26 mouse cellular contexts compared by ENCODE assay signal in genomic region chr11:78430195-78430878, GRCm38 (mm10). TPM values are rescaled to one million over a fixed set of nuclear protein-coding genes. Genes with fewer than 3 reads are reported as not detected.
DNase-seq lines count a peak whose midpoint lies in the region; ATAC-seq and TF ChIP-seq lines count a peak whose summit lies in the region.
"Had no signal": no experiment of that assay in that cellular context is flagged by ENCODE, and none has a peak within 500 bp of the region (broad histone marks: within the 10 kb centered on the region; RNA-seq: fewer than 3 reads in every experiment).

No protein-coding gene starts in this region.

- WGBS in kidney, postnatal 0 days, result 46% methylated on average over 11 of the region's 11 CpGs
- 53% methylated on average over 11 of the region's 11 CpGs for WGBS in intestine, embryonic 15.5 days
- WGBS in small intestine, adult 2 months, result 58% methylated on average over 11 of the region's 11 CpGs

- H3K27ac ChIP-seq in kidney, postnatal 0 days, result peak overlapping the region; percentile 36; the same call in 1 of the 2 replicates
- H3K27ac ChIP-seq in intestine, embryonic 15.5 days, result peak overlapping the region; percentile 48; the same call in 1 of the 2 replicates
- H3K27ac ChIP-seq in small intestine, adult 2 months (ENCODE audit: insufficient read depth, low read depth, low read length), result peak overlapping the region; percentile 87
- H3K27ac ChIP-seq: embryonic facial prominence, embryonic 15.5 days; forebrain, embryonic 10.5 days; gastrocnemius, adult 2 months; heart, embryonic 13.5 days; hindbrain, embryonic 15.5 days had no signal

- no peak for TF ChIP-seq CTCF in kidney, postnatal 0 days (IDR thresholded peaks at IDR 0.05; ENCODE audit: low read depth)
- no peak for TF ChIP-seq CTCF in small intestine, adult 2 months (IDR thresholded peaks at IDR 0.05; ENCODE audit: extremely low read depth, insufficient read length, insufficient replicate concordance, low read depth, low read length)

- no peak for DNase-seq in kidney, postnatal 0 days (ENCODE audit: low spot score)
- no peak for DNase-seq in kidney, postnatal 4 days
- DNase-seq in R1 (ENCODE audit: low read depth, low spot score), result peak; percentile 23
- DNase-seq in thymus, postnatal 10 days (ENCODE audit: low spot score in 2 of 2), result no peak
- DNase-seq in ovary, postnatal 10 days (ENCODE audit: low spot score), result no peak
- DNase-seq in lung, adult 18-20 months, result no peak
- DNase-seq: adrenal gland, postnatal 10 days; B cell, adult 2 months; cerebellum, adult 8-10 months; gastrocnemius, adult 2 months; gastrocnemius, postnatal 25 days; heart, adult 11 months; heart, postnatal 36 days had no signal

- TF ChIP-seq POLR2A in small intestine, adult 2 months (IDR thresholded peaks at IDR 0.05; ENCODE audit: low read depth, low read length), result no peak; the same call in 1 of the 2 replicates

- no peaks in the 10 kb centered on the region for H3K36me3 ChIP-seq in kidney, postnatal 0 days (ENCODE audit: insufficient read depth, low read length)
- no peaks in the 10 kb centered on the region for H3K36me3 ChIP-seq in intestine, embryonic 15.5 days
- no peaks in the 10 kb centered on the region for H3K36me3 ChIP-seq in small intestine, adult 2 months (ENCODE audit: control insufficient read depth, insufficient read depth, low read length)
- H3K36me3 ChIP-seq: embryonic facial prominence, embryonic 15.5 days; forebrain, embryonic 10.5 days; heart, embryonic 13.5 days; hindbrain, embryonic 15.5 days had no signal

- H3K4me1 ChIP-seq in kidney, postnatal 0 days (replicated peaks; ENCODE audit: insufficient read depth, low read length), result 0 out of 2 replicates have a peak, but pooled peaks cover under 1% of the 10 kb centered on the region
- H3K4me1 ChIP-seq in intestine, embryonic 15.5 days (replicated peaks), result peaks cover 13% of the 10 kb centered on the region
- H3K4me1 ChIP-seq in small intestine, adult 2 months (ENCODE audit: control insufficient read depth, insufficient read depth, insufficient read length, low read length), result peaks cover 27% of the 10 kb centered on the region; the same call in 1 of the 2 replicates
- H3K4me1 ChIP-seq: embryonic facial prominence, embryonic 15.5 days; heart, embryonic 13.5 days; hindbrain, embryonic 15.5 days had no signal

- ATAC-seq in kidney, postnatal 0 days (replicated peaks; ENCODE audit: low FRiP score, low read depth), result no peak
- no peak for ATAC-seq in intestine, embryonic 15.5 days
- ATAC-seq: CD4-positive, CD25-positive, alpha-beta regulatory T cell, adult 4 months; forebrain, embryonic 14.5 days; Patski had no signal

- no peak overlapping the region for H3K4me3 ChIP-seq in kidney, postnatal 0 days (replicated peaks; ENCODE audit: low read depth, low read length)
- H3K4me3 ChIP-seq in intestine, embryonic 15.5 days (replicated peaks), result no peak overlapping the region
- no peak overlapping the region for H3K4me3 ChIP-seq in small intestine, adult 2 months (ENCODE audit: low read depth, low read length)
- H3K4me3 ChIP-seq: embryonic facial prominence, embryonic 15.5 days; erythroblast, embryonic 14.5 days; forebrain, embryonic 10.5 days; gastrocnemius, adult 2 months; heart, embryonic 13.5 days; hindbrain, embryonic 15.5 days had no signal

- H3K4me2 ChIP-seq in kidney, postnatal 0 days (ENCODE audit: low read length), result no peak overlapping the region
- no peak overlapping the region for H3K4me2 ChIP-seq in intestine, embryonic 15.5 days (replicated peaks)
- H3K4me2 ChIP-seq: embryonic facial prominence, embryonic 15.5 days; heart, embryonic 13.5 days; hindbrain, embryonic 15.5 days had no signal

- H3K9ac ChIP-seq in kidney, postnatal 0 days (ENCODE audit: low read depth, low read length), result no peak overlapping the region
- no peak overlapping the region for H3K9ac ChIP-seq in intestine, embryonic 15.5 days
- H3K9ac ChIP-seq: embryonic facial prominence, embryonic 15.5 days; heart, embryonic 13.5 days; hindbrain, embryonic 15.5 days had no signal

- no peaks in the 10 kb centered on the region for H3K9me3 ChIP-seq in kidney, postnatal 0 days (replicated peaks; ENCODE audit: low read length)
- no peaks in the 10 kb centered on the region for H3K9me3 ChIP-seq in intestine, embryonic 15.5 days
- H3K9me3 ChIP-seq: embryonic facial prominence, embryonic 15.5 days; forebrain, embryonic 10.5 days; heart, embryonic 13.5 days; hindbrain, embryonic 15.5 days had no signal

- H3K27me3 ChIP-seq in kidney, postnatal 0 days (ENCODE audit: insufficient read depth, low read length), result no peaks in the 10 kb centered on the region
- H3K27me3 ChIP-seq in intestine, embryonic 15.5 days (replicated peaks), result no peaks in the 10 kb centered on the region
- no peaks in the 10 kb centered on the region for H3K27me3 ChIP-seq in small intestine, adult 2 months (ENCODE audit: control insufficient read depth, insufficient read depth, low read length)
- H3K27me3 ChIP-seq: embryonic facial prominence, embryonic 15.5 days; hindbrain, embryonic 15.5 days; Patski had no signal

RNA-seq across cellular contexts. Expression of gene Slc13a2, which starts 8.3 kb away (rescaled TPM):
- 6.5 and 6.6 TPM in 2 replicates for polyA plus RNA-seq in kidney, postnatal 0 days (2015; fragmentation: Nextera tagmentation; extraction: Ambion mirVana)
- 1.3 and 2.5 TPM in 2 replicates for polyA plus RNA-seq in intestine, embryonic 15.5 days (2015; fragmentation: Nextera tagmentation; extraction: Ambion mirVana)
- 24.9 and 374 TPM in 2 replicates for polyA plus RNA-seq in small intestine, adult 2 months (2012; rRNA removed)
- polyA plus RNA-seq: CD4-positive, CD25-positive, alpha-beta regulatory T cell, adult 4 months; embryonic facial prominence, embryonic 11.5 days; erythroblast, embryonic 14.5 days; forebrain, embryonic 10.5 days; forebrain, embryonic 14.5 days; heart, embryonic 13.5 days; heart, postnatal 0 days; hindbrain, embryonic 11.5 days; hindbrain, embryonic 15.5 days had no signal

RNA-seq across cellular contexts. Expression of gene Slc46a1, which starts 35.2 kb away (rescaled TPM):
- 21.7 and 23.4 TPM in 2 replicates for polyA plus RNA-seq in kidney, postnatal 0 days (2015; fragmentation: Nextera tagmentation; extraction: Ambion mirVana)
- 12.2 and 13.3 TPM in 2 replicates for polyA plus RNA-seq in intestine, embryonic 15.5 days (2015; fragmentation: Nextera tagmentation; extraction: Ambion mirVana)
- 117 and 341 TPM in 2 replicates for polyA plus RNA-seq in small intestine, adult 2 months (2012; rRNA removed)

RNA-seq across cellular contexts. Expression of gene Foxn1, which starts 44.0 kb away (rescaled TPM):
- not detected in 2 replicates for polyA plus RNA-seq in kidney, postnatal 0 days (2015; fragmentation: Nextera tagmentation; extraction: Ambion mirVana)
- polyA plus RNA-seq in intestine, embryonic 15.5 days (2015; fragmentation: Nextera tagmentation; extraction: Ambion mirVana), result not detected in 2 replicates
- polyA plus RNA-seq in small intestine, adult 2 months (2012; rRNA removed), result 0.06 TPM in 1 of 2 replicates, not detected in the other
- polyA plus RNA-seq: erythroblast, embryonic 14.5 days; forebrain, embryonic 10.5 days; forebrain, embryonic 14.5 days; heart, postnatal 0 days; hindbrain, embryonic 15.5 days had no signal

Comparison
In these comparisons a context has a peak if more than half of its experiments do, and no peak if none do; other contexts are left out.
1. H3K27ac ChIP-seq: peak in every context shown above with its lines; median percentile 87 in small intestine, adult 2 months; 48 in intestine, embryonic 15.5 days; 36 in kidney, postnatal 0 days.